Mouse (Mus musculus): ENCODE measurements at regions not wholly inside any gene's neighbourhood (a gene's known extent, or its start where the extent isn't known, plus 50 kb on each side); places are given as distances from the start of the nearest gene placed in this dataset.
A peak's percentile ranks its signal among the peaks of the same experiment; 100 is the strongest.

DNA sequence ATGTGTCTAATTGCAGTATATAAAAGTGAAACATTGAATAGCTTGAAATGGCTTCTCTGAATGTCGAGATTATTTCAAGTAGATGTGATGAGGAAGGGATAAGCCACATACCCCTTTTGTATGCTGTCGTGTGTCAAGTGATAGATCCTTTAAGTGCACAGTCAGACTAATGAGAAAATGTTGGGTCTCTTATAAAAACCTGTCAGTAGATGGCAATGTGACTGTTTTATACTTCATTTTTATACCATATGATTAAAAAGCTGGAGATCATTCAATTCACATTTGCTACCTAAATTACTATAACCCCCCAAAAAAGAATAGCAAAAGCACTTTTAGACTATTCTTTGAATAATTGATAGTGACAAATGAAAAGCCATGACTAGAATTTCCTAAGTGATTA, 952.3 kb downstream of the D3Ertd751e start:
- H3K27me3 ChIP-seq (replicated peaks) = no peaks in the 10 kb centered on the region
- in situ Hi-C loops (cut with MboI; ENCODE audit: low pct_ligation_motif_present, low pct_unique_long_range_greater_than_20kb, low sequenced_read_pairs) = no loop called here
- no peaks in the 10 kb centered on the region for H3K36me3 ChIP-seq (replicated peaks in 1 of 2; ENCODE audit: control insufficient read depth in 1 of 2, insufficient read depth in 1 of 2, low read length in 1 of 2)
- no peak overlapping the region for H3K4me2 ChIP-seq (ENCODE audit: insufficient read depth, low read depth, poor library complexity, severe bottlenecking)
- H3K27ac ChIP-seq (ENCODE audit: insufficient read depth, low read depth) = no peak overlapping the region
- dilution Hi-C loops (cut with MboI; ENCODE audit: extremely low pct_ligation_motif_present, extremely low pct_unique_long_range_greater_than_20kb, low sequenced_read_pairs) = no loop called here
- H3K9ac ChIP-seq (ENCODE audit: insufficient read depth, low read depth) = no peak overlapping the region
- H3K9me3 ChIP-seq (replicated peaks; ENCODE audit: low read length) = no peaks in the 10 kb centered on the region
- H3K79me2 ChIP-seq (replicated peaks; ENCODE audit: control insufficient read depth, extremely low read depth, insufficient read depth, poor library complexity, severe bottlenecking) = no peaks in the 10 kb centered on the region
- no peak overlapping the region for H3K4me3 ChIP-seq (replicated peaks in 1 of 3; ENCODE audit: low read depth in 2 of 3, low read length in 2 of 3, poor library complexity in 1 of 3)
- DNase-seq (ENCODE audit: extremely low read depth) = no peak
- H3K4me1 ChIP-seq (ENCODE audit: control insufficient read depth in 1 of 2, insufficient read depth in 2 of 2) = no peaks in the 10 kb centered on the region
- TF ChIP-seq CTCF (conservative IDR thresholded peaks at IDR 0.05 in 1 of 2, IDR thresholded peaks at IDR 0.05 in 1 of 2; ENCODE audit: low read depth in 2 of 2, low read length in 2 of 2) (peak in 1 of 2 experiments; percentile 36; a peak in 2 of 4 replicates), EP300 (IDR thresholded peaks at IDR 0.05; ENCODE audit: low read length) (no peak), RAD21 (IDR thresholded peaks at IDR 0.05; ENCODE audit: low read depth, low read length) (peak; percentile 53), POLR2AphosphoS2 (IDR thresholded peaks at IDR 0.05; ENCODE audit: low read depth, low read length) (no peak), SMC3 (IDR thresholded peaks at IDR 0.05; ENCODE audit: low read depth, low read length) (peak; percentile 17; the same call in 1 of the 2 replicates)

DNA sequence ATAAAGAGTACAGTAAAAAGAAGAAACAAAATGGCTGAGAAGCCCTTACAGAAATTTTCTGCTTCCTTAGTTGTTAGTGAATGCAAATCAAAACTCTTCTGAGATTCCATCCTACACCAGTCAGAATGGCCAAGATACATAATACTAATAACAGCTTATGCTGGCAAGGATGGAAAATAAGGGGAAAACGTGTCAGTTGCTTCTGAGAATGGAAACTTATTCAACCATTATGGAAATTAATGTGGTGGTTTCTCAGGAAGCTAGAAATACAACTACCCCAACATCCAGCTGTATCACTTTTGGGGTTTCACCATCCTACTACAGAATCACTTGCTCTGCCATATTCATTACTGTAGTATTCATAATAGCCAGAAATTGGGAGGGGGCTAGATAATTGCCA, 996.5 kb downstream of the D3Ertd751e start:
- peak; percentile 55 for DNase-seq (ENCODE audit: extremely low read depth)
- H3K4me2 ChIP-seq (ENCODE audit: insufficient read depth, low read depth, poor library complexity, severe bottlenecking) = no peak overlapping the region
- TF ChIP-seq POLR2A (IDR thresholded peaks at IDR 0.05; ENCODE audit: low read depth, low read length) = no peak
- TF ChIP-seq BHLHE40 (IDR thresholded peaks at IDR 0.05; ENCODE audit: low read depth, low read length) = peak; percentile 58
- peak; percentile 84 for TF ChIP-seq EP300 (IDR thresholded peaks at IDR 0.05; ENCODE audit: low read length)
- no peaks in the 10 kb centered on the region for H3K79me2 ChIP-seq (replicated peaks; ENCODE audit: control insufficient read depth, extremely low read depth, insufficient read depth, poor library complexity, severe bottlenecking)
- no peaks in the 10 kb centered on the region for H3K9me3 ChIP-seq (replicated peaks; ENCODE audit: low read length)
- dilution Hi-C loops (cut with MboI; ENCODE audit: extremely low pct_ligation_motif_present, extremely low pct_unique_long_range_greater_than_20kb, low sequenced_read_pairs) (no loop called here), in situ Hi-C loops (cut with MboI; ENCODE audit: low pct_ligation_motif_present, low pct_unique_long_range_greater_than_20kb, low sequenced_read_pairs) (no loop called here)
- no peaks in the 10 kb centered on the region for H3K27me3 ChIP-seq (replicated peaks)
- H3K4me1 ChIP-seq (ENCODE audit: control insufficient read depth in 1 of 2, insufficient read depth in 2 of 2) = peaks cover 0 to 3% of the 10 kb centered on the region in 2 experiments; a peak in 1 of 4 replicates
- no peaks in the 10 kb centered on the region for H3K36me3 ChIP-seq (replicated peaks in 1 of 2; ENCODE audit: control insufficient read depth in 1 of 2, insufficient read depth in 1 of 2, low read length in 1 of 2)
- H3K27ac ChIP-seq (ENCODE audit: insufficient read depth, low read depth) = no peak overlapping the region
- H3K4me3 ChIP-seq (replicated peaks in 1 of 3; ENCODE audit: low read depth in 2 of 3, low read length in 2 of 3, poor library complexity in 1 of 3) = no peak overlapping the region
- no peak overlapping the region for H3K9ac ChIP-seq (ENCODE audit: insufficient read depth, low read depth)

DNA sequence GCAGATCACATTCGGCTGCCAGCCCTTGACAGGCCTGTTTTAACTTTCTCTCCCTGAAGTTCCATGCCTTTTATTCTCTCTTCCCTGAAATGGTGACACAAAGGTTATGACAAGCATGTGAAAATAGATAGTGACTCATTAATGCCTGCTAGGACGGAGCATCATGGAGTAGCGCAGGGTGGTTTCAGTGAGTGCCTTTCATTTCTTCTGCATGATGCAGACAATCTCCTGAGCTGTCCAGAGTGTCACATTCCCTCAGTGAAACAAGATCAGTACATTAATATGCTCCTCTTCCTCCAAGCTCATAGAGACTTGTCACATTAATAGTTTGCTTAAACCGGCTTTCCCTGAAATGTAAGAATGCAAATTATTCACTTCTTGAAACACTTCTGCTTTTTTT, 1010.7 kb downstream of the D3Ertd751e start:
- H3K9me3 ChIP-seq (replicated peaks; ENCODE audit: low read length) = no peaks in the 10 kb centered on the region
- H3K4me3 ChIP-seq (replicated peaks in 1 of 3; ENCODE audit: low read depth in 2 of 3, low read length in 2 of 3, poor library complexity in 1 of 3) = no peak overlapping the region
- in situ Hi-C loops (cut with MboI; ENCODE audit: low pct_ligation_motif_present, low pct_unique_long_range_greater_than_20kb, low sequenced_read_pairs) (no loop called here), dilution Hi-C loops (cut with MboI; ENCODE audit: extremely low pct_ligation_motif_present, extremely low pct_unique_long_range_greater_than_20kb, low sequenced_read_pairs) (no loop called here)
- H3K27me3 ChIP-seq (replicated peaks) = no peaks in the 10 kb centered on the region
- no peak for TF ChIP-seq POLR2AphosphoS2 (IDR thresholded peaks at IDR 0.05; ENCODE audit: low read depth, low read length)
- TF ChIP-seq EP300 (IDR thresholded peaks at IDR 0.05; ENCODE audit: low read length) = no peak
- TF ChIP-seq ZNF384 (IDR thresholded peaks at IDR 0.05; ENCODE audit: low read depth, low read length) = peak; percentile 69
- DNase-seq (ENCODE audit: extremely low read depth) = peak; percentile 23
- H3K9ac ChIP-seq (ENCODE audit: insufficient read depth, low read depth) = no peak overlapping the region
- H3K27ac ChIP-seq (ENCODE audit: insufficient read depth, low read depth) = no peak overlapping the region
- no peaks in the 10 kb centered on the region for H3K79me2 ChIP-seq (replicated peaks; ENCODE audit: control insufficient read depth, extremely low read depth, insufficient read depth, poor library complexity, severe bottlenecking)
- H3K4me1 ChIP-seq (ENCODE audit: control insufficient read depth in 1 of 2, insufficient read depth in 2 of 2) = peaks cover 4 to 26% of the 10 kb centered on the region in 2 experiments; a peak in 3 of 4 replicates
- H3K4me2 ChIP-seq (ENCODE audit: insufficient read depth, low read depth, poor library complexity, severe bottlenecking) = no peak overlapping the region
- no peaks in the 10 kb centered on the region for H3K36me3 ChIP-seq (replicated peaks in 1 of 2; ENCODE audit: control insufficient read depth in 1 of 2, insufficient read depth in 1 of 2, low read length in 1 of 2)
